Mouse (Mus musculus) monocyte, adult 59 days (primary cell): ENCODE measurements around the gene Vinac1. TPM values are rescaled to one million over a fixed set of nuclear protein-coding genes. Genes with fewer than 3 reads are reported as not detected.

Experiments used
- total RNA-seq, 2 experiments: library from RNA; stranded (reverse); gene quantifications; one replicate each; pipeline ENCODE4 v1.2.4; 2023

Gene Vinac1
- total RNA-seq, result not detected

DNA sequence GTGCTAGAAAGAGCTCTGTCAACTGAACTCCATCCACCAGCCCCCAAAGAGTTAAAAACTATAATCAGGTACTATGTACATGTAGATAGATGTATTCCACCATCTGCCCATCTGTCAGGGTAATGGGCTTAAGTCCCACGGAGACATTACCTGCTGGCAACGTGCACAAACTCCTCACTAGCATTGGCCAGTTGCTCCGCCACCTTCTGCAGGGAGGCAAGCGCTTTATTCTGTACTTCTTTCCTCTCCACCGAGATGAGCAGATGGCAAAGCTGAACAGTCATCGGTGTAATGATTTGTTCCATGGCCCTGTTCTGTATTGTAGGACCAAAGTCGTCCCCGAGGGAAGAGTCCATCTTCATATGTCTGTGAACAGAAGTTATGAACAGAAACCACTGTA, at the start of gene Vinac1:
Gene Vinac1, minus strand, starts transcription at position 362 of the 400 bp plus-strand sequence.

GRCm38 (mm10) chr2:129065437-129066282, 17.7 kb upstream of the Vinac1 start, which contains the start of gene Ttl:
Gene Ttl, plus strand, starts transcription at chr2:129065942.

Other genes with a start within 250 kb of the Vinac1 start
- gene Tmem87b, start 230.1 kb downstream of the Vinac1 start, total RNA-seq, result 10 to 100 TPM; 26.6 to 32.7 TPM
- not detected for gene Fbln7, start 185.2 kb downstream of the Vinac1 start, total RNA-seq
- 1 to 10 TPM; 3.5 to 4.5 TPM for gene Zc3h8, start 104.1 kb downstream of the Vinac1 start, total RNA-seq
- gene Zc3h6, start 80.8 kb downstream of the Vinac1 start, total RNA-seq, result 1 to 10 TPM; 3.7 to 5.0 TPM
- 1 to 10 TPM; 2.5 TPM for gene Gm10762, start 80.4 kb downstream of the Vinac1 start, total RNA-seq
- gene Ttl, start 17.8 kb upstream of the Vinac1 start, total RNA-seq, result 1 to 10 TPM; 4.8 to 5.6 TPM
- 10 to 100 TPM; 19.0 to 20.8 TPM for gene Polr1b, start 52.8 kb upstream of the Vinac1 start, total RNA-seq
- gene Chchd5, start 81.5 kb upstream of the Vinac1 start, total RNA-seq, result 1 to 10 TPM; 8.9 to 9.2 TPM
- gene Slc20a1, start 150.6 kb upstream of the Vinac1 start, total RNA-seq, result 100 to 1,000 TPM; 243 to 270 TPM
- gene Ckap2l, start 249.0 kb upstream of the Vinac1 start, total RNA-seq, result 1 to 10 TPM; 1.8 to 3.3 TPM